Mouse (Mus musculus) myocyte (in vitro differentiated cells): ENCODE measurements around the gene Prkaa1. TPM values are rescaled to one million over a fixed set of nuclear protein-coding genes. Genes with fewer than 3 reads are reported as not detected.

Experiments used
- H3K27me3 ChIP-seq: one replicate; pipeline ENCODE4 v1.6.1; 2011; ENCODE audit not compliant: control insufficient read depth, insufficient read depth, insufficient read length
- H3K36me3 ChIP-seq: one replicate; pipeline ENCODE4 v1.6.1; 2011; ENCODE audit not compliant: control insufficient read depth, insufficient read depth
- H3K4me2 ChIP-seq: one replicate; pipeline ENCODE4 v1.6.1; 2011; ENCODE audit warnings: low read depth, control low read depth
- H3K4me3 ChIP-seq: one replicate; pipeline ENCODE4 v1.5.1; 2011; ENCODE audit warnings: mild to moderate bottlenecking, control low read depth, moderate library complexity
- H3K79me2 ChIP-seq: one replicate; pipeline ENCODE4 v1.6.1; 2011; ENCODE audit not compliant: control insufficient read depth, insufficient read depth
- H3ac ChIP-seq: one replicate; pipeline ENCODE4 v1.6.1; 2011; ENCODE audit not compliant: control insufficient read depth, insufficient read length
- CEBPB ChIP-seq: IDR thresholded peaks from 2 replicates; pipeline ENCODE4 v1.6.1; 2011; ENCODE audit warnings: mild to moderate bottlenecking, moderate library complexity; ENCODE audit not compliant: poor library complexity, insufficient read depth, severe bottlenecking
- E2F4 ChIP-seq: IDR thresholded peaks from one replicate; pipeline ENCODE4 v1.6.1; 2011; ENCODE audit warnings: mild to moderate bottlenecking, control low read depth, moderate library complexity; ENCODE audit not compliant: insufficient read depth
- MAX ChIP-seq: IDR thresholded peaks from one replicate; pipeline ENCODE4 v1.6.1; 2011; ENCODE audit warnings: low read depth, mild to moderate bottlenecking, control low read depth
- MYOD1 ChIP-seq, 3 experiments: IDR thresholded peaks; one replicate each; pipeline ENCODE4 v1.6.1; 2011; ENCODE audit warnings: control low read depth in 2 of 3, low read depth in 2 of 3, mild to moderate bottlenecking in 2 of 3, moderate library complexity in 1 of 3; ENCODE audit not compliant: insufficient read length in 2 of 3, control insufficient read depth in 1 of 3
- MYOG ChIP-seq, 3 experiments: IDR thresholded peaks; one replicate each; pipeline ENCODE4 v1.6.1; 2011; ENCODE audit warnings: control low read depth in 2 of 3, low read depth in 2 of 3, mild to moderate bottlenecking in 2 of 3; ENCODE audit not compliant: insufficient read length in 2 of 3, control insufficient read depth in 1 of 3, insufficient read depth in 1 of 3
- POLR2A ChIP-seq: IDR thresholded peaks from one replicate; pipeline ENCODE4 v1.6.1; 2011; ENCODE audit warnings: low read depth, mild to moderate bottlenecking, control low read depth, moderate library complexity; ENCODE audit not compliant: insufficient read length
- POLR2AphosphoS2 ChIP-seq: IDR thresholded peaks from one replicate; pipeline ENCODE4 v1.6.1; 2011; ENCODE audit warnings: low read depth, control low read depth; ENCODE audit not compliant: insufficient read length
- REST ChIP-seq: IDR thresholded peaks from one replicate; pipeline ENCODE4 v1.6.1; 2011; ENCODE audit warnings: mild to moderate bottlenecking, control low read depth, moderate library complexity; ENCODE audit not compliant: insufficient read depth, insufficient read length
- SRF ChIP-seq: IDR thresholded peaks from one replicate; pipeline ENCODE4 v1.6.1; 2011; ENCODE audit warnings: low read depth; ENCODE audit not compliant: control insufficient read depth, insufficient read length
- TCF12 ChIP-seq: IDR thresholded peaks from one replicate; pipeline ENCODE4 v1.6.1; 2011; ENCODE audit warnings: mild to moderate bottlenecking, control low read depth; ENCODE audit not compliant: poor library complexity, insufficient read depth, severe bottlenecking
- TCF3 ChIP-seq: IDR thresholded peaks from one replicate; pipeline ENCODE4 v1.6.1; 2011; ENCODE audit warnings: low read depth, control low read depth; ENCODE audit not compliant: insufficient read length
- USF1 ChIP-seq: IDR thresholded peaks from one replicate; pipeline ENCODE4 v1.6.1; 2011; ENCODE audit warnings: low read depth, mild to moderate bottlenecking, control low read depth, moderate library complexity
- polyA plus RNA-seq: library from polyadenylated mRNA; unstranded; fragments of >200 nt; fragmentation: generic; extraction: Trizol; gene quantifications from one replicate; pipeline ENCODE4 v1.2.1, GENCODE M21; 2012; ENCODE audit warnings: missing spikeins

The Prkaa1 gene
- polyA plus RNA-seq, 1 experiment: 14.9 TPM

DNA sequence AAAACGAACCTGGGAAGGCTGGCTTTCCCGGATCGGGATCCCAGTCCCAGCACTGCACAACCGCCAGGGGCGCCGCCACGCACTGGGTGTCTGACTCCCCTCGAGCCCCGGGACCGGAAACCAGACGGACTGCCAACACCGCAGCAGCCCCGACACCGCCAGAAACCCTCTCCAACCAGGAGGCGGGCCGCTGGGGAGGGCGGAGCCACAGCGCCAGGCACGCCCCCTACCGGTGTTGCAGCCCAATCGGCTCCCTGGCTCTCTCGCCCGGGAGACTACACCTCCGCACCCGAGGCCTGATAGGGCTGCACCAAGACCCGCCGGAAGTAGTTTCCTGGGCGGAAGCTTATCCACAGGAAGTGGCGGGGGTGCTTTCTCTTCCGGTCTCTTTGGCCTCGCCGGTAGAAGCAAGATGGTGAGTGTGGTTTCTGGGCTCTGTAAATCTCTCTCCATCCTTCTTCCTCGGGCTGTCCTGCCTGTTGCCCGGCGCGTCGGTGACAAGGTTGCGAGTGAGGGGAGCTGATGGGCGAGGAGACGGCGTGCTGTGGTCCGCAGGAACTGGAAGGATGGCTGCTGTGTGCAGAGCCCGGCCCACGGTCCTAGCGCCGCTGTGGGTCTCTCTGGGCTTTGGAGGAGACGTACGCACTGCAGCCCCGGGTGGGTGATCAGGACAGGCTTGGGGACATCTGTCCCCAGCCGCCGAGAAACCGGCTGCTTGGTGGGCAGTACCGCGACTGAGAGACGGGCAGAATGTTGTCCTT is 27.2 kb upstream of the Prkaa1 start, which contains the start of gene Rpl37:
TSS of gene Rpl37 (plus strand) at position 376 of the 761 bp plus-strand sequence.
- Histone ChIP-seq H3ac (peak within 1 kb of the TSS; percentile 17), H3K27me3 (no peaks in the 10 kb centered on the region), H3K4me2 (peak within 1 kb of the TSS; percentile 95), H3K4me3 (peak within 1 kb of the TSS; percentile 95), H3K79me2 (peaks cover 34% of the 10 kb centered on the region), H3K36me3 (peaks cover 44% of the 10 kb centered on the region)
- TF ChIP-seq POLR2A: peak; percentile 88
- TF ChIP-seq CEBPB: no peak
- TF ChIP-seq SRF: peak; percentile 73
- peak; percentile 0 for TF ChIP-seq USF1
- TF ChIP-seq MYOG (IDR thresholded peaks at IDR 0.05; ENCODE audit: control insufficient read depth in 1 of 3, insufficient read depth in 1 of 3, insufficient read length in 2 of 3, low read depth in 2 of 3): peak in 2 of 3 experiments; percentile 17 to 65
- no peak for TF ChIP-seq TCF12
- no peak for TF ChIP-seq E2F4
- TF ChIP-seq MAX: peak; percentile 4
- no peak for TF ChIP-seq MYOD1 (IDR thresholded peaks at IDR 0.05; ENCODE audit: control insufficient read depth in 1 of 3, insufficient read length in 2 of 3, low read depth in 2 of 3)
- peak; percentile 18 for TF ChIP-seq REST
- TF ChIP-seq TCF3: no peak
- peak; percentile 96 for TF ChIP-seq POLR2AphosphoS2

GRCm38 (mm10) chr15:5117031-5117601 is 26.5 kb upstream of the Prkaa1 start:
- TF ChIP-seq TCF12: no peak
- peaks cover 51% of the 10 kb centered on the region for H3K36me3 ChIP-seq
- peaks cover 34% of the 10 kb centered on the region for H3K79me2 ChIP-seq
- peak overlapping the region; percentile 95 for H3K4me3 ChIP-seq
- H3K4me2 ChIP-seq: peak overlapping the region; percentile 95
- no peaks in the 10 kb centered on the region for H3K27me3 ChIP-seq
- peak overlapping the region; percentile 17 for H3ac ChIP-seq

DNA sequence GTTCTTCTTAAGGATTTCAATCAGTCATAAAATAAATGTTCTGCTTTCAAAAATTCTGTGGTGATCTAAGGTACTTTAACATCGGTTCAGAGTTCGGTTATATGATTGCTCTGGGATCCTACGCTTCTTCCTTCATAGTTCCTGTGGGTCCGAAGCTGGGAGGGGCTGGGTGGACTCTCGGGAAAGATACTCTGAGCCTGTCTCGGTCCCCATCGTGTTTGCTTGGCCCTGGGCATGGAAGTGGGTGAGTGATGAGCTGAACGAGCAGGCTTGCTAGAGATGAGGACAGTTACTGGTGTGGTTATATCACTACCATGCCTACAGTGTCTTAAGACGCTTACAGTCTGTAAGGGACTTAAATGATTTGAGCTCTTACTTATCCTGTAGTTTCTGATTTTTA is 25.0 kb upstream of the Prkaa1 start:
- H3K79me2 ChIP-seq: peaks cover 34% of the 10 kb centered on the region
- no peaks in the 10 kb centered on the region for H3K27me3 ChIP-seq
- H3K36me3 ChIP-seq: peaks cover 66% of the 10 kb centered on the region
- H3K4me3 ChIP-seq: peak overlapping the region; percentile 95
- TF ChIP-seq E2F4 (no peak), POLR2A (peak; percentile 17), POLR2AphosphoS2 (peak; percentile 52)
- H3K4me2 ChIP-seq: peak overlapping the region; percentile 95
- no peak overlapping the region for H3ac ChIP-seq

GRCm38 (mm10) chr15:5119192-5119591 is 24.5 kb upstream of the Prkaa1 start:
- Histone ChIP-seq H3ac (no peak overlapping the region), H3K79me2 (peaks cover 34% of the 10 kb centered on the region), H3K27me3 (no peaks in the 10 kb centered on the region), H3K36me3 (peaks cover 68% of the 10 kb centered on the region), H3K4me2 (no peak overlapping the region), H3K4me3 (no peak overlapping the region)
- TF ChIP-seq MYOD1 (IDR thresholded peaks at IDR 0.05; ENCODE audit: control insufficient read depth in 1 of 3, insufficient read length in 2 of 3, low read depth in 2 of 3) (no peak), SRF (no peak), TCF12 (no peak), USF1 (no peak), REST (no peak), MAX (no peak), MYOG (IDR thresholded peaks at IDR 0.05; ENCODE audit: control insufficient read depth in 1 of 3, insufficient read depth in 1 of 3, insufficient read length in 2 of 3, low read depth in 2 of 3) (no peak), E2F4 (no peak), TCF3 (no peak), POLR2A (no peak), POLR2AphosphoS2 (no peak), CEBPB (no peak)

DNA sequence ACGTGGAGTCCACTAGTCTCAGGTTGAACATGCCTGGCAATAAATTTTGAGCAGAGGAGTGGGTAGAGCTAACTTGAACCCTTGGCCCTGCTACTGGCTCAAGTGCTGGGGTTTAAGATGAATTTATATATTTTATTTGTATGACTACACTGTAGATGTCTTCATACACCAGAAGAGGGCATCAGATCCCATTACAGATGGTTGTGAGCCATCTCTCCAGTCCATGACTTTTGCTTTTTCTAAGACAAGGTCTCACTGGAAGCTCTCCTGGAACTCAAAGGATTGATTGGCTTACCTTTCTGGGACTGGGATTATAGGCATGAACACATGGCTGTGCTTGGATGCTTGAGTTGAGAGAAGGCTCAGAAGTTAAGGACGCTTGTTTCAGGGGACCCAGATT is 24.0 kb upstream of the Prkaa1 start:
- H3K36me3 ChIP-seq: peaks cover 72% of the 10 kb centered on the region
- TF ChIP-seq SRF (no peak), MYOG (IDR thresholded peaks at IDR 0.05; ENCODE audit: control insufficient read depth in 1 of 3, insufficient read depth in 1 of 3, insufficient read length in 2 of 3, low read depth in 2 of 3) (no peak), POLR2A (no peak), E2F4 (no peak), REST (no peak), MYOD1 (IDR thresholded peaks at IDR 0.05; ENCODE audit: control insufficient read depth in 1 of 3, insufficient read length in 2 of 3, low read depth in 2 of 3) (no peak), MAX (no peak), TCF3 (no peak), POLR2AphosphoS2 (no peak), TCF12 (no peak)
- no peak overlapping the region for H3K4me3 ChIP-seq
- no peak overlapping the region for H3ac ChIP-seq
- no peak overlapping the region for H3K4me2 ChIP-seq
- peaks cover 34% of the 10 kb centered on the region for H3K79me2 ChIP-seq
- no peaks in the 10 kb centered on the region for H3K27me3 ChIP-seq
